Mouse (Mus musculus): ENCODE results near the gene B4galt1.

DNA sequence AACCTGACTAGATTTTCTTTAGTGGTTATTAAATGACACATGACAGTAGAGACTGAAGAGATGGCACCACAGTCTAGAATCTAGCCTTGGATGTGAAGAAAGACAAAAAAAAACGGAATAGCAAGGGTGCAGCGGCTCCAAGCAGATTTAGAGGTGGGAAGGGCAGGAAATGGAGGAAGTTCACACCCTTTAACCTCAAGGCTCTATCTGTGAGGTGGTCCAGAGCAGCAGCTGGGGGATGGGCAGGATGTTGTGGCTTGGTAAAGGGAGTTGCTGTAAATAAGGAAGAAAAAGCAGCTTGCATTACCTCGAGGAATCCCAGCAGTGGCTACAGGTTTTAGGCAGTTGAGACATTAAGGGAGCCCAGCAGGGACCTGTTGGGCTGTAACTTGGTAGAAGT lies 72.7 kb downstream of the B4galt1 start:
- TF ChIP-seq CTCF (IDR thresholded peaks at IDR 0.05; ENCODE audit: low read depth, low read length) (no peak), GATA1 (IDR thresholded peaks at IDR 0.05; ENCODE audit: borderline replicate concordance, low read length) (no peak), TAL1 (conservative IDR thresholded peaks at IDR 0.05; ENCODE audit: low read depth, low read length) (no peak), GATA2 (IDR thresholded peaks at IDR 0.05; ENCODE audit: borderline replicate concordance, low read depth, low read length) (no peak)

Measured in G1E (cell line).